Mouse (Mus musculus) hindbrain, embryonic 15.5 days (tissue): Measurements from ENCODE around the gene Mrm3. TPM values are rescaled to one million over a fixed set of nuclear protein-coding genes. Genes with fewer than 3 reads are reported as not detected.

Experiments used
- ATAC-seq: fragments of 200-750 bp; cut with Nextera tagmentation; 2 replicates; pipeline ENCODE4 v1.8.0; 2017; ENCODE audit warnings: low read depth, moderate number of reproducible peaks, moderate TSS enrichment; ENCODE audit not compliant: low FRiP score
- H3K27ac ChIP-seq: fragments of 300-500 bp; sonication (generic); replicated peaks from 2 replicates; pipeline ENCODE4 v1.5.1; 2015; ENCODE audit warnings: mild to moderate bottlenecking, inconsistent platforms
- H3K27me3 ChIP-seq: fragments of 300-500 bp; sonication (generic); 2 replicates; pipeline ENCODE4 v1.6.1; 2015; ENCODE audit warnings: control low read depth, inconsistent platforms
- H3K36me3 ChIP-seq: fragments of 300-500 bp; sonication (generic); 2 replicates; pipeline ENCODE4 v1.6.1; 2015; ENCODE audit warnings: control low read depth, inconsistent platforms
- H3K4me1 ChIP-seq: fragments of 300-500 bp; sonication (generic); replicated peaks from 2 replicates; pipeline ENCODE4 v1.6.1; 2015; ENCODE audit warnings: control low read depth, inconsistent platforms
- H3K4me2 ChIP-seq: fragments of 300-500 bp; sonication (generic); 2 replicates; pipeline ENCODE4 v1.6.1; 2015; ENCODE audit warnings: moderate library complexity, mild to moderate bottlenecking, inconsistent platforms
- H3K4me3 ChIP-seq: fragments of 300-500 bp; sonication (generic); 2 replicates; pipeline ENCODE4 v1.5.1; 2015; ENCODE audit warnings: mild to moderate bottlenecking, inconsistent platforms
- H3K9ac ChIP-seq: fragments of 300-500 bp; sonication (generic); 2 replicates; pipeline ENCODE4 v1.6.1; 2015; ENCODE audit warnings: inconsistent platforms
- H3K9me3 ChIP-seq: fragments of 300-500 bp; sonication (generic); 2 replicates; pipeline ENCODE4 v1.6.1; 2016; ENCODE audit warnings: control low read depth, inconsistent platforms
- WGBS: fragments of 180-500 bp; shearing (Covaris S2); methylation state at CpG from one replicate; pipeline ENCODE4 v1.1.7; 2015; 5-methylcytosine and 5-hydroxymethylcytosine counted together
- polyA plus RNA-seq: library from polyadenylated mRNA; unstranded; fragments of >200 nt; fragmentation: Nextera tagmentation; extraction: Ambion mirVana; gene quantifications from 2 replicates; pipeline ENCODE4 v1.2.1, GENCODE M21; 2015

The Mrm3 gene
- polyA plus RNA-seq, 1 experiment from 2014 or later, result 26.6 TPM

GRCm38 (mm10) chr11:76255431-76256001, 12.0 kb downstream of the Mrm3 start:
- no peak for ATAC-seq
- H3K36me3 ChIP-seq, result peaks cover 8% of the 10 kb centered on the region; the same call in 1 of the 2 replicates
- 62% methylated on average over 4 of the region's 4 CpGs for WGBS

GRCm38 (mm10) chr11:76256129-76256528, 12.6 kb downstream of the Mrm3 start:
- H3K36me3 ChIP-seq, result peaks cover 2% of the 10 kb centered on the region; the same call in 1 of the 2 replicates
- ATAC-seq, result no peak
- H3K27me3 ChIP-seq, result no peaks in the 10 kb centered on the region
- 49% methylated on average over 5 of the region's 5 CpGs for WGBS
- H3K9me3 ChIP-seq, result no peaks in the 10 kb centered on the region
- no peak overlapping the region; the same call in 1 of the 2 replicates for H3K27ac ChIP-seq
- no peak overlapping the region for H3K4me2 ChIP-seq
- H3K4me3 ChIP-seq, result no peak overlapping the region
- H3K4me1 ChIP-seq, result peaks cover 26% of the 10 kb centered on the region
- H3K9ac ChIP-seq, result no peak overlapping the region

More at GRCm38 (mm10) chr11:76255431-76256001, 12.0 kb downstream of the Mrm3 start:
- H3K27me3 ChIP-seq, result no peaks in the 10 kb centered on the region
- H3K9ac ChIP-seq, result no peak overlapping the region
- H3K27ac ChIP-seq, result peak overlapping the region; percentile 28; the same call in 1 of the 2 replicates
- no peak overlapping the region for H3K4me3 ChIP-seq
- H3K4me2 ChIP-seq, result no peak overlapping the region
- peaks cover 20% of the 10 kb centered on the region for H3K4me1 ChIP-seq
- H3K9me3 ChIP-seq, result no peaks in the 10 kb centered on the region

GRCm38 (mm10) chr11:76257386-76257785, 13.9 kb downstream of the Mrm3 start:
- Histone ChIP-seq H3K9me3 (no peaks in the 10 kb centered on the region), H3K27me3 (no peaks in the 10 kb centered on the region), H3K4me2 (no peak overlapping the region), H3K4me3 (no peak overlapping the region), H3K9ac (no peak overlapping the region), H3K4me1 (peaks cover 37% of the 10 kb centered on the region), H3K27ac (no peak overlapping the region), H3K36me3 (no peaks in the 10 kb centered on the region)
- WGBS, result 82% methylated on average over 4 of the region's 4 CpGs
- no peak for ATAC-seq

- H3K4me1 ChIP-seq, result peaks cover 46% of the 10 kb centered on the region
- no peak for ATAC-seq
- 70% methylated on average over 6 of the region's 6 CpGs for WGBS
Measured at GRCm38 (mm10) chr11:76258511-76258910, 15.0 kb downstream of the Mrm3 start.

GRCm38 (mm10) chr11:76260208-76261050, 16.9 kb downstream of the Mrm3 start:
- peak; percentile 63 for ATAC-seq
- Histone ChIP-seq H3K4me3 (no peak overlapping the region), H3K9me3 (no peaks in the 10 kb centered on the region), H3K4me1 (peaks cover 42% of the 10 kb centered on the region), H3K36me3 (no peaks in the 10 kb centered on the region), H3K27ac (no peak overlapping the region; the same call in 1 of the 2 replicates), H3K4me2 (no peak overlapping the region), H3K27me3 (no peaks in the 10 kb centered on the region), H3K9ac (no peak overlapping the region)
- WGBS, result 35% methylated on average over 10 of the region's 10 CpGs

More at GRCm38 (mm10) chr11:76258511-76258910, 15.0 kb downstream of the Mrm3 start:
- H3K27ac ChIP-seq, result no peak overlapping the region
- no peak overlapping the region for H3K4me2 ChIP-seq
- H3K9ac ChIP-seq, result no peak overlapping the region
- H3K9me3 ChIP-seq, result no peaks in the 10 kb centered on the region
- no peaks in the 10 kb centered on the region for H3K36me3 ChIP-seq
- H3K4me3 ChIP-seq, result no peak overlapping the region
- H3K27me3 ChIP-seq, result no peaks in the 10 kb centered on the region

GRCm38 (mm10) chr11:76261224-76261623, 17.7 kb downstream of the Mrm3 start:
- WGBS, result 66% methylated on average over 12 of the region's 12 CpGs

GRCm38 (mm10) chr11:76262611-76263351, 19.3 kb downstream of the Mrm3 start:
- peaks cover 43% of the 10 kb centered on the region for H3K4me1 ChIP-seq
- no peaks in the 10 kb centered on the region for H3K9me3 ChIP-seq
- no peak overlapping the region for H3K4me3 ChIP-seq
- ATAC-seq, result no peak
- H3K4me2 ChIP-seq, result peak overlapping the region; percentile 30
- 6% methylated on average over 19 of the region's 19 CpGs for WGBS
- H3K27me3 ChIP-seq, result no peaks in the 10 kb centered on the region
- no peaks in the 10 kb centered on the region for H3K36me3 ChIP-seq
- H3K27ac ChIP-seq, result no peak overlapping the region
- 0 out of 2 replicates have a peak overlapping the region, but pooled peaks have one; percentile 10 for H3K9ac ChIP-seq

More at GRCm38 (mm10) chr11:76261224-76261623, 17.7 kb downstream of the Mrm3 start:
- Histone ChIP-seq H3K4me1 (peaks cover 41% of the 10 kb centered on the region), H3K4me2 (no peak overlapping the region), H3K27ac (no peak overlapping the region), H3K9me3 (no peaks in the 10 kb centered on the region), H3K36me3 (no peaks in the 10 kb centered on the region), H3K4me3 (no peak overlapping the region), H3K27me3 (no peaks in the 10 kb centered on the region), H3K9ac (no peak overlapping the region)
- no peak for ATAC-seq

GRCm38 (mm10) chr11:76267550-76267949, 24.0 kb downstream of the Mrm3 start:
- no peak overlapping the region for H3K4me3 ChIP-seq
- H3K9me3 ChIP-seq, result no peaks in the 10 kb centered on the region
- H3K4me2 ChIP-seq, result no peak overlapping the region
- no peaks in the 10 kb centered on the region for H3K36me3 ChIP-seq
- H3K27ac ChIP-seq, result peak overlapping the region; percentile 73
- no peak overlapping the region for H3K9ac ChIP-seq
- ATAC-seq, result no peak
- H3K4me1 ChIP-seq, result peaks cover 27% of the 10 kb centered on the region
- 22% methylated on average over 7 of the region's 7 CpGs for WGBS
- H3K27me3 ChIP-seq, result no peaks in the 10 kb centered on the region

GRCm38 (mm10) chr11:76268001-76268459, 24.5 kb downstream of the Mrm3 start:
- no peak overlapping the region for H3K9ac ChIP-seq
- no peaks in the 10 kb centered on the region for H3K9me3 ChIP-seq
- H3K36me3 ChIP-seq, result no peaks in the 10 kb centered on the region
- ATAC-seq, result peak; percentile 72
- no peak overlapping the region for H3K4me3 ChIP-seq
- 22% methylated on average over 5 of the region's 5 CpGs for WGBS
- peak overlapping the region; percentile 73 for H3K27ac ChIP-seq
- H3K4me2 ChIP-seq, result no peak overlapping the region
- H3K27me3 ChIP-seq, result no peaks in the 10 kb centered on the region
- H3K4me1 ChIP-seq, result peaks cover 22% of the 10 kb centered on the region

GRCm38 (mm10) chr11:76268521-76269065, 25.1 kb downstream of the Mrm3 start:
- Histone ChIP-seq H3K27ac (peak overlapping the region; percentile 73), H3K27me3 (no peaks in the 10 kb centered on the region), H3K4me2 (no peak overlapping the region), H3K9ac (no peak overlapping the region), H3K36me3 (no peaks in the 10 kb centered on the region), H3K9me3 (no peaks in the 10 kb centered on the region), H3K4me3 (no peak overlapping the region), H3K4me1 (peaks cover 17% of the 10 kb centered on the region)
- 57% methylated on average over 6 of the region's 6 CpGs for WGBS
- no peak for ATAC-seq

- Histone ChIP-seq H3K9ac (no peak overlapping the region), H3K4me2 (no peak overlapping the region), H3K36me3 (no peaks in the 10 kb centered on the region), H3K27ac (no peak overlapping the region), H3K27me3 (no peaks in the 10 kb centered on the region), H3K9me3 (no peaks in the 10 kb centered on the region), H3K4me1 (peaks cover 12% of the 10 kb centered on the region), H3K4me3 (no peak overlapping the region)
- WGBS, result 76% methylated on average over 4 of the region's 4 CpGs
- no peak for ATAC-seq
Measured at GRCm38 (mm10) chr11:76272440-76272839, 28.9 kb downstream of the Mrm3 start.
